Mouse (Mus musculus) mouse trophoblast stem cell (cell line): ENCODE measurements around the gene Prkcd.

Experiments
- in situ Hi-C, 2 experiments: fragments of 300-500 bp; cut with MseI, MboI; formaldehyde crosslinking; loops; 2 replicates in 1 of 2; 3 replicates in 1 of 2; pipeline ENCODE4 v1.15.1; 2025

Prkcd gene

DNA sequence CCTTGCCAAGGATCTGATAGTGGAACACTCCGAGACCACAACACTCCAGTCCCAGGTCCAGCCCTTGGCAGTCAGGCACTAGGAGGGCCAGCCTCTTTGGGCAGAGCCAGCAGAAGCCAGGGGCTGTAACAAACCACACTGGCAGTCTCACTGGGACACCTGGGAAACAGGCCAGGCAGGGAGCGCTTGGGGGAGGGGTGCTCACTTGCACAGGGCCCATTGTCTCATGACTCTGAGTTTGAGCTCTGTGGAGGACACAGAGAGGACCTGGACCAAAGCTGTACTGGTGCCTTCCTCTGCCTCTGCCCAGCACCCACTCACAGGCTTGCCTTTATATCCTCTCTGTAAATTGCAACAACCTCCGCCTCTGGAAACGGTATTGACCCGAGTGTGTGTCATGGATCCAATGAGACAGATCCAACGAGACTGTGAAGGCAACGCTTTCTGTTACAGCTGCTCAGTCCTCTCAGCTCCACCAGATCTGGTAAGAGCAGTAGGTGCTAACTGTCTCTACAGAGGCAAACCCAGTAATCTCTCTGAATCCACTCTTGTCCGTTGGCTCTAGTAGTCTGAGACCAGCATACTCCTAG, 77.8 kb downstream of the Prkcd start, which contains the start of gene Tkt:
Gene Tkt, plus strand, starts transcription at position 229 of the 590 bp plus-strand sequence.
- in situ Hi-C loops: no loop called here
